Mouse (Mus musculus): Measurements from ENCODE around the gene Ice1. TPM values are rescaled to one million over a fixed set of nuclear protein-coding genes. Genes with fewer than 3 reads are reported as not detected.

Ice1 gene
- total RNA-seq, 2 experiments from 2014 or later, result 20.7 to 30.7 TPM

GRCm38 (mm10) chr13:70639639-70640038 lies 2.2 kb upstream of the Ice1 start:
- DNase-seq, result no peak

DNA sequence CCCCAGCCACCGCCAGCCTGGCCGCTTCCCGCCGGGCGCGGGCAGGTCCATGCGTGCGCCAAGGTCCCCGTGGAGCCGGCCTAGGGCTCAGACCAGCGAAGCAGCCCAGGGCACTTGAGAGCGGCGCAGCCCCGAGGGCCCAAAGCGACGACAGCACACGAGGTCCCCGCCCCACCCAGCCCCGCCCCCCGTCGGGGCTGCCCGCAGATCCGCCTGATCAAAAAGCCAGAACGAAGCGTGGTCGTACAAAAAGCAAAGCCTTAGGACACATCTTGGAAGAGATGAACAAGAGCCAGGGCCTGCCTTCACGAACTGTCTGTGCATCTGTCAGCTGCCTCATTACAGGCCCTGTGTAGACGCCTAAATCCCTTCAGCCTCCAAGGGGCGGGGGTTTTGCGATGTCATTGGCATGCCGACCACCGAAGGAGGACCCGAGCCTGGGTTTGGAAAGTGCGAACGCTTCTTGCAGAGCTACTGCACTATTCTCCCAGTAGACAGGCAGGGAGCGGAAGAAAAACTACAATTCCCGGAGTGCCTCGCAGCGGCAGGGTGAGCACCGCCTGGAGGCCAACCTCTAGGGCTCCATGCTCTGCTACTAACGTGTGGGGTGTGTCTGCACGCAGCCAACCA lies 343 bp upstream of the Ice1 start:
- DNase-seq, result peak; percentile 86

DNA sequence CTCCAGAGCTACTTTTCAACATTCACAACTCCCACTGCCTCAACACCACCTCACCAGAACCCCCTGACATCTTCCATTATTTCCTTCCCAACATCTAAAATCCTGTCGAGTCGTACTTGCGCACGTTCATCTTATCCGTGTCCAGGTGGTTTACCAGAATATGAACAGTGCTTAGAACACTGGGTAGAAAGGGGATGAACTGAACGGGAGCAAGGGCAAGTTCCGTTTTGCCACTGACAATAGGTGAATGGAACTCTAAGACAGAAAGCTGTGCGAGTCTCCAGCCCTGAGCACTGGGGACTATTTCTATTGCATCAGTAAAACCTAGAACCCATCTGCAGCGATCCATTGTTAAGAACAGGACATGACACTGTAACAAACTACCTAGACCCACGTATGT lies 728 bp downstream of the Ice1 start:
- DNase-seq, result no peak

- DNase-seq, result no peak
Measured at GRCm38 (mm10) chr13:70635591-70635990, 1.8 kb downstream of the Ice1 start.

DNA sequence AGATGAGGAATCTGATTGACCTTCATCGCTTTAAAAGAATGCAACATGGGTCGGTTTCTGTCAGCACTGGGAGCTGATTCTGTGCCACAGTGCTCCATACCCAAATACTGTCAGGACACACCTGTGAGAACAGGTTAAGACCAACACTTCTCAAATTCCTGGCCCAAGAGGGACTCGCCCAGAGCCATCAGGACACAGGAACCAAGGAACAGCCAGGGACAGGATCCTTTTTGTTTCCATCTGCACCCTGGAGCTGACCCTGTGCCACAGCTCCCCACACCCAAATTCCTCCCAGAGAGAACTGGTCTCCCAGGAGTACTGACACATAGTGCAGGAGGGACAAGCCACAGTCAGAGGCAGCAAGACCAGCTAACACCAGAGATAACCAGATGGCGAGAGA lies 11.0 kb downstream of the Ice1 start:
- DNase-seq, result no peak

- DNase-seq, result no peak
Measured at GRCm38 (mm10) chr13:70625665-70626064, 11.8 kb downstream of the Ice1 start.

DNA sequence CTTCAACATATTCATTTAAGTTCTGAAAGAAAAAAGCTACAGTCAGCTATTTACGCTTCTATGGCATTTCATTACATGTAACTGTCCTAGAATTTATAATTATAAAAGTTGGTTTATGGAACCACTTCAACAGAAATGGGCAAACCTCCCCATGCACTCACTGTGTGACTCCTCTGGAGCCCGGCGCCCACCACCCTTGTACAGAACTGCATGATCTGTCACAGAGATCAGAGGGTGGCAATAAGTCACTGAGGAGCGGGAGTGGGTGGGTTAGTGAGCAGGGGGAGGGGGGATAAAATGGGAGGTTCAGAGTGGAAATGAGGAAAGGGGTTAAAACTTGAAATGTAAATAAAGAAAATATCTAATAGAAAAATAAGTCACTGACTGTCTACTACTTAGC lies 13.0 kb downstream of the Ice1 start:
- no peak for DNase-seq

DNA sequence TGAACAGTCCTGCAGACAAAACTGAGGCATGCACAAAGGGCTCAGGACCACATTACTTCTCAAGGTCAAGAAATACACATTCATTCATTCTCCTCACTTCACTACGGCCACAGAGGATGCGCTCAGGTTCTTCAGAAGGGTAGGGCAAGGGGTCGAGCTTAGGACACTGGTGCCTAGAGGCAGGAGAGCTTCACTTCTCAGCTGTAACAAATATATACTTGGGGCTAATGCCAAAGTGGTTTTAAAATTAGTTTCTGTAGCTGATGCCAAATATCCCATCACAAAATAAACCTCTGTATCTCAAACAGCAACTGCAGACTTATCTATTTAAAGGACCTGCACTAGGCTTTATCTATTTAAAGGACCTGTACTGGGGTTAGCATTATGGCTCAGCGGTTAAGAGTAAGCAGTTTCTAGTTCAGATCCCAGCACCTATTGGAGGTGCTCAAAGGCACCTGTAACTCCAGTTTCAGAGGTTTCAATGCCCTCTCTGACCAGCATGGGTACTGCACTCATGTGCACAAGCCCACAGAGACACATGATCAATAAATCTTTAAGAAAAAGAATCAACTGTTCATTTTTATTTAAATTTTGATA lies 14.9 kb downstream of the Ice1 start:
- DNase-seq, result no peak

- no peak for DNase-seq
Measured at GRCm38 (mm10) chr13:70621509-70621908, 15.9 kb downstream of the Ice1 start.

- DNase-seq, result no peak
Measured at GRCm38 (mm10) chr13:70612837-70613236, 24.6 kb downstream of the Ice1 start.

DNA sequence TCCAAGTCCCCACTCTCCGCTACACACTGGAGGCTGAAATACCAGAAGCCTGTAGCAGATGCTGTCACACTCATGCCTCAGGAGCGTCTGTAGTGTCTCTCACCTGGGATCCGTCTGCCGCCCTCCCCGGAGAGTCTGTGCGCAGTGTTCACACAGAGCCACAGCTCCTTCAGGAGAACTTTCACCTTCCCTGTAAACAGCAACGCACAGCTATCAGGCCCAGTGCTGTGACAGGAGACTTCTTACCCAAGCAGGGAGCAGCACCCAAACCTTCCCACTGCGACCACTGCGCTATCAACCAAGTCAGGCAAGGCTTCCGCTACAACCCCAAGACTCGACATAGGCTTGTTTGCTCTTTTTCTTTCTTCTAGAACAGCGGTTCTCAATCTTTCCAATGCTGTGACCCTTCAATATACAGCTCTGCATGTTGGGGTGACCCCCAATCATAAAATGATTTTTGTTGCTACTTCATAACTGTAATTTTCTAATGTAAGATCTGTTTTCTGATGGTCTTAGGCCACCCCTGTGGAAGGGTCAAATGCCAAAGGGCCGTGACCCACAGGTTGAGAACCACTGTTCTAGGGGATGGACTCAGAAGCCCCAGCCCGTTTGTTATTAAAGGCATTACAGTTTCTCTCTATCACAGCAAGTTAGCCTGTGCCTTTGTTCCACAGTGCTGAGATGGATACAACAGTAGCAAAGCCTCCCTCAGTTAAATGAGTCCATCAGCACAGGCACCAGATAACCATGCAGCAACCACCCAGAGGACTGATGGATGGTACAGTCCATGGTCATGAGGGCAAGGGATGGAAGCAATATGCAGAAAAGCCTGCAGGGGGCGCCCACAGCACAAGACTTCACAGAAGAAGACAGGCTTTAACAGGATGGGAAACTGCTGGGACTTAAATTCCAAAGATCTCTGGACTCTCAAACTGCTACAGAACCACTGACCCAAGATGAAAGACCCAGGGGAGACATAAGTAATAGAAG lies 26.7 kb downstream of the Ice1 start:
- peak; percentile 70 for DNase-seq

DNA sequence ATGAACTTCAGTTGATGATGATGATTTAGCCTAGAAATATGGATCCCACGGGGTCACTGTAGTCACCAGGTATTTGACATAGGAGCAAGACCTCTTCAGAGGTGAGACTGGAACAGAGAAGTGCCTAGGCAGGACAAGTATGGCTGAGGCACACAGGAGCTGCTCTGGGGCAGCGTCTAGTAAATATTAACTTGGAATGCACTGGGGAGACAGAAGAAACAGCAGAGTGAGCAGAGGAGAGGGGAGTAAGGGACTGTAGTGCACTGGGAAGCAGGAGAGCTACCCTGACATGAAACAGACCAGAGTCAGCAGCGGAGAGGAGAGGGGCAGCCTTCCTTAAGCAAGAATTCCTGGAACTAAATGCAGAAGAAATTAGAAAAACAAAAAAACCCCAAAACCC lies 27.8 kb downstream of the Ice1 start:
- DNase-seq, result no peak

GRCm38 (mm10) chr13:70605366-70605765 lies 32.1 kb downstream of the Ice1 start:
- no peak for DNase-seq

GRCm38 (mm10) chr13:70604723-70605122 lies 32.7 kb downstream of the Ice1 start:
- no peak for DNase-seq

- no peak for DNase-seq
Measured at GRCm38 (mm10) chr13:70601566-70601965, 35.9 kb downstream of the Ice1 start.

DNA sequence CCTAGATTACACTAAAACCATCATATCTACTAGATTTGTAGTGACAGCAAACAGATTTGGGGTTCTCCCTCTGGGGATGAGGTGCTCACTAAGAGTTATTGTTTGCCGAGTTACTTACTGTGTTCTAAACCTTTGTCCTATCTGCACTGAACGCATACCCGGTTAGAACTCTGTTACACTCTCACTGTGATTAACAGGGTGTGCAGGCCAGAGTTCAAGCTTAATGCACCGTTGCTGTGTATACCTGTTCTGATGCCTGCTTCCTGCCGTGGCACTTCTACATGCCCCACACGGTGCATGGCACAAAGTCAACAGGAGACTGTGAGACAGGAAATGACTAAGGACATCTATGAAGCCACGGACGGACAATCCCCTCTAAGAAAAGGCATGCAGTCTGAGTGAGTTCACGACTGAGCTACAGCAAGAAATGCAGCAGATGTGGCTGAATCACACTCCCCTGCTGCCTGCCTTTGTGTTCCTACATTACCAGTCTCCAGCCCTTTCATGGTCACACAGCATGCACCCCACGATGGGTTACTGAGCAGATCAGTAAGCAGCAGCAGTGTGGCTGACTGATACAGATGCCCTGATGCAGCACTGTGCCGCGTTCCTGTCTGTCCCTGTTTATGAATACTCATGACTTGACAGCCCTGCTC lies 37.3 kb downstream of the Ice1 start:
- DNase-seq, result no peak

DNA sequence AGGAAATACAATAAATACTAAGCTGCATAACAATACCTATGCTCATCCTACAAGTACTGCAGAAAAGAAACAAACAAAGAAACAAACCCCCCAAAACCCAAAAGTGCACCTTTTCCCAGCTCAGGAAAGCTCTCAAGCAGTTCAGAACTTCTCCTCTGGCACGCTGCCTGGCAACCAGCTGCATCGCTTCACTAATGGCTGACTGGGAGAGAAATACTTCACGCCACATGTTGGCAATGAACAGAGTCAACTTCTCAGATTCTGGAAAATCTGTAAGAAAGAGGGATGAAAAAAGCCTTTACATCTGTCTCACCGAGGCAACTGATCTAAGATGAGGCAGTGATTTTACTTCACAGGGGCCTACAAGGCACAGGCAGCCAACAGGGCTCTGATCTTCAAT lies 38.5 kb downstream of the Ice1 start:
- peak; percentile 26 for DNase-seq

- no peak for DNase-seq
Measured at GRCm38 (mm10) chr13:70596901-70597300, 40.5 kb downstream of the Ice1 start.

DNA sequence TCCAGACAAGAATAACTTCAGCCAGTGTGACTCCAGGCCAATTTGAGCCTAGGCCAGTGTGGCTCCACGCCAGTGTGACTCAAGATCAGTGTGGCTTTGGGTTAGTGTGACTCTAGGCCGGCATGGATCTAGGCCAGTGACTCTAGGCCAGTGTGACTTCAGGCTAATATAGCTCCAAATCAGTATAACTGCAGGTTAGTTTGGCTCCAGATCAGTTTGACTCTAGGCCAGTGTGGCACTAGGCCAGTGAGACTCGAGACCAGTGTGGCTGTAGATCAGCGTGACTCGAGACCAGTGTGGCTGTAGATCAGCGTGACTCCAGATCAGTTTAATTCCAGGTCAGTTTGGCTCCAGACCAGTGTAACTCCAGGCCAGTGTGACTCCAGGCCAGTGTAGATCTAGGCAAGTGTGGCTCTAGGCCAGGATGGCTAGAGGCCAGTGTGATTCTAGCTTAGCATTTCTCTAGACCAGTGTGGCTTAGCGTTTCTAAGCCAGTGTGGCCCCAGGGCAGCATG lies 47.1 kb downstream of the Ice1 start:
- DNase-seq, result peak; percentile 83

- peak; percentile 48 for DNase-seq
Measured at GRCm38 (mm10) chr13:70586969-70587368, 50.5 kb downstream of the Ice1 start.

DNA sequence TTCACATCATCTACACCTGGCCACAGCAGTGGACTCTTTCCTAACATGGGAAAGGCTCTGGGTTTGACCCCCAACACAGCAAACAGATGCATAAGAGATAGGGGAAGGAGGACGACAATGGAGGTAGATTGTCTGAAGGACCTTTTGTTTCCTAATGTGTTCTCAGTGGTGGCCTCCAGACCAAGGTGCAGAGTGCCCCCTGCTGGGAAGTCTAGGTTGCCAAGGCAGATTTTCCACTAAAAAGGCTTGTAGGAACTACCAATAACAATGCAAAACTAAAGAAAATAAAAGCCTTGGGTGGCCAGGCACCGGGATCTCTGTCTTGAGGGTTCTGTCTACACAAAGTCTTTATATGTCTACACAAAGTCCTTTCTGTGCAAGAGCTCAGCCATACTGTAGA lies 54.9 kb downstream of the Ice1 start:
- DNase-seq, result peak; percentile 34

- no peak for DNase-seq
Measured at GRCm38 (mm10) chr13:70581509-70581908, 55.9 kb downstream of the Ice1 start.
